Mouse (Mus musculus): ENCODE measurements around the gene Pxylp1.

DNA sequence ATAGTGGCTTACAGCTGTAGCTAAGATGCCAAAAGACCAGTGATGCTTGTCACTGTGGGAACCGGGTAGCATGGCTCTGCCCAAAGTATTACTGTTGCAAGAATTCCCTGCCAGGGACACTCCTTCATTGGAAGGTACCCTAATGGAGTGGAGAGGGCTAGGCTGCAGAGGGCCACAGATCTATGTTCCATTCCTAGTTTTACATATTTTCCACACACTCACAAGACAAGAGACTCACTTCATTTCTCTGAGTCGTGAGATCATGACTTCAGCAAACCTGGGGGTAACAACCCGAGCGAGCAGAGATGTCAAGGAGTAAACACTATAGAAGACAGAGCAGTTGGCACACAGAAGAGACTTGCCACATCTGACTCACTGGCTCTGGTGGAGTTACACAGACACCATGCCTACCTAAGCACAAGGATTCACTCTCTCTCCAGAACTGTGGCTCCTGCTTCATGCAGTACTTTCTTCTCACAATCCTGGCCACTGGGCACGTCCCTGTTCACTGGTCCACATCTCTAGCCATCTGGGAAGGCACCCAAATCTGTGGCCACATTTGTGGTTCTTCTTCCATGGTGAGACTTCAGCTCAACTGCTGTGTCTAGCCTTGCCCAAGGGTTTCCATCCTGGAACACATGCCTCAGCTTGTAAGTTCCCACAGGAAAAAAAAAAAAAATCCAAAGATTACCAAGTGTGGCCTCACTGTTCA is 31.9 kb downstream of the Pxylp1 start:
- TF ChIP-seq CTCF (IDR thresholded peaks at IDR 0.05; ENCODE audit: control insufficient read depth, insufficient read depth, insufficient read length) (no peak), USF1 (IDR thresholded peaks at IDR 0.05; ENCODE audit: low read depth) (no peak), MYOD1 (IDR thresholded peaks at IDR 0.05; ENCODE audit: control insufficient read depth, insufficient read length, low read depth) (no peak)

Data from C2C12 (cell line).